Mouse (Mus musculus) kidney, postnatal 0 days (tissue): ENCODE measurements around the gene Cd209f. TPM values are rescaled to one million over a fixed set of nuclear protein-coding genes. Genes with fewer than 3 reads are reported as not detected.

ENCODE experiments used
- polyA plus RNA-seq: library from polyadenylated mRNA; unstranded; fragments of >200 nt; fragmentation: Nextera tagmentation; extraction: Ambion mirVana; gene quantifications from 2 replicates; pipeline ENCODE4 v1.2.1, GENCODE M21; 2015

Cd209f gene
- polyA plus RNA-seq, 1 experiment from 2014 or later: 0.08 TPM

Other genes with a start within 250 kb of the Cd209f start
- not detected in 2 replicates for gene Cd209d, start 227.3 kb downstream of the Cd209f start, polyA plus RNA-seq
- not detected in 2 replicates for gene Cd209b, start 179.0 kb downstream of the Cd209f start, polyA plus RNA-seq
- gene Cd209c, start 151.1 kb downstream of the Cd209f start, polyA plus RNA-seq: 0.23 and 0.24 TPM in 2 replicates
- not detected in 2 replicates for gene Cd209g, start 28.3 kb upstream of the Cd209f start, polyA plus RNA-seq
- gene Evi5l, start 60.7 kb upstream of the Cd209f start, polyA plus RNA-seq: 16.5 and 17.1 TPM in 2 replicates
- 2.8 and 3.0 TPM in 2 replicates for gene Prr36, start 111.6 kb upstream of the Cd209f start, polyA plus RNA-seq
- gene Lrrc8e, start 121.0 kb upstream of the Cd209f start, polyA plus RNA-seq: 1.6 and 1.8 TPM in 2 replicates
- gene Map2k7, start 132.9 kb upstream of the Cd209f start, polyA plus RNA-seq: 28.0 and 30.1 TPM in 2 replicates
- gene Gm49320, start 133.0 kb upstream of the Cd209f start, polyA plus RNA-seq: 0.97 and 1.2 TPM in 2 replicates
- 2.3 and 2.9 TPM in 2 replicates for gene Tgfbr3l, start 142.4 kb upstream of the Cd209f start, polyA plus RNA-seq
- gene Snapc2, start 147.2 kb upstream of the Cd209f start, polyA plus RNA-seq: 42.4 and 43.1 TPM in 2 replicates
- gene Ctxn1, start 153.4 kb upstream of the Cd209f start, polyA plus RNA-seq: 78.0 and 78.6 TPM in 2 replicates
- gene Timm44, start 170.1 kb upstream of the Cd209f start, polyA plus RNA-seq: 61.1 and 64.7 TPM in 2 replicates
- 10.0 and 10.4 TPM in 2 replicates for gene Ccl25, start 219.4 kb upstream of the Cd209f start, polyA plus RNA-seq
- 162 and 180 TPM in 2 replicates for gene Elavl1, start 219.6 kb upstream of the Cd209f start, polyA plus RNA-seq